Mouse (Mus musculus) ES-Bruce4 (cell line): ENCODE data around the gene Ifih1.

Experiments
- CTCF ChIP-seq: IDR thresholded peaks from one replicate; pipeline ENCODE4 v1.8.1; 2011; ENCODE audit warnings: low read depth, low read length
- POLR2A ChIP-seq: IDR thresholded peaks from one replicate; pipeline ENCODE4 v1.8.1; 2011; ENCODE audit warnings: low read length; ENCODE audit not compliant: insufficient read depth

DNA sequence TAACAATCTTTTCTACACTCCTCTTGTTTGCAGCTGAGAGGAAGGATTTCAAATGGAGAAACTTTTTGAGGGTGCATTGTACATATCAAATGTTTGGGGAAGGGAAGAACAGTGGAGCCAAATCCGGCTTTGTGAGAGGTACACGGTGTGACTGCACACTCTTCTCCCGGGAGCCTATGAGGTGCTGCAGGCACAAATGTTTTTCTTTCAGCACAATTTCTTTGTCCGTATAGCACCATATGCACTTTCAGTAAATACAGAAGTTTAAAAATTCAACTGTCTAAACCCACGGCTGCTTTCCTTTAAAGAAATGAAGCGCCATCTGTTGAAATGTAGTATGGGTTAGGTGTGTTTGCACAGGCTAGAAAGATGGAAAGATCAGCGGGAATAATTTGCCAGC lies 71.8 kb downstream of the Ifih1 start:
- TF ChIP-seq POLR2A, result no peak
- no peak for TF ChIP-seq CTCF
